Mouse (Mus musculus) spleen, adult 2 months (tissue): ENCODE results near the gene D330020A13Rik.

Experiments used
- CTCF ChIP-seq: fragments of 200-500 bp; IDR thresholded peaks from 2 replicates; pipeline ENCODE4 v1.5.1; 2011; ENCODE audit warnings: mild to moderate bottlenecking, inconsistent platforms; ENCODE audit not compliant: insufficient read depth, insufficient read length, insufficient replicate concordance; ENCODE audit errors: extremely low read depth
- POLR2A ChIP-seq: fragments of 200-500 bp; IDR thresholded peaks from 2 replicates; pipeline ENCODE4 v1.6.1; 2011; ENCODE audit warnings: low read depth, low read length, inconsistent platforms

- TF ChIP-seq CTCF (no peak), POLR2A (no peak)
Observed at GRCm38 (mm10) chr6:120302755-120303316, 8.7 kb downstream of the D330020A13Rik start.
